Mouse (Mus musculus) limb, embryonic 14.5 days (tissue): ENCODE measurements at regions not wholly inside any gene's neighbourhood (a gene's known extent, or its start where the extent isn't known, plus 50 kb on each side); places are given as distances from the start of the nearest gene placed in this dataset.
"Not testable (repeated sequence)": the region's sequence is repeated elsewhere in the genome, so short reads cannot be mapped to it uniquely, and the experiment has no call there.

Source experiments
- ATAC-seq: fragments of 200-750 bp; cut with Nextera tagmentation; 2 replicates; pipeline ENCODE4 v1.8.0; 2017; ENCODE audit warnings: low read depth, moderate number of reproducible peaks, moderate TSS enrichment; ENCODE audit not compliant: low FRiP score
- DNase-seq: peaks from one replicate; pipeline ENCODE4 v3.0.0-alpha.2; 2015; ENCODE audit warnings: low spot score
- H3K27ac ChIP-seq: fragments of 300-500 bp; sonication (generic); replicated peaks from 2 replicates; pipeline ENCODE4 v1.5.1; 2014; ENCODE audit warnings: low read depth, mild to moderate bottlenecking, low read length, moderate library complexity, mixed read lengths
- H3K27me3 ChIP-seq: fragments of 300-500 bp; sonication (generic); 2 replicates; pipeline ENCODE4 v1.6.1; 2014; ENCODE audit warnings: low read length, mixed read lengths; ENCODE audit not compliant: control insufficient read depth, insufficient read depth
- H3K36me3 ChIP-seq: fragments of 300-500 bp; sonication (generic); 2 replicates; pipeline ENCODE4 v1.6.1; 2014; ENCODE audit warnings: mild to moderate bottlenecking, low read length, moderate library complexity, mixed read lengths; ENCODE audit not compliant: control insufficient read depth, insufficient read depth
- H3K4me1 ChIP-seq: fragments of 300-500 bp; sonication (generic); 2 replicates; pipeline ENCODE4 v1.6.1; 2014; ENCODE audit warnings: antibody characterized with exemption, low read length, mixed read lengths; ENCODE audit not compliant: control insufficient read depth, insufficient read depth
- H3K4me2 ChIP-seq: fragments of 300-500 bp; sonication (generic); replicated peaks from 2 replicates; pipeline ENCODE4 v1.6.1; 2014; ENCODE audit warnings: low read depth, mild to moderate bottlenecking, low read length, moderate library complexity; ENCODE audit not compliant: severe bottlenecking
- H3K4me3 ChIP-seq: fragments of 300-500 bp; sonication (generic); replicated peaks from 2 replicates; pipeline ENCODE4 v1.5.1; 2014; ENCODE audit warnings: low read length
- H3K9ac ChIP-seq: fragments of 300-500 bp; sonication (generic); 2 replicates; pipeline ENCODE4 v1.6.1; 2014; ENCODE audit warnings: mild to moderate bottlenecking, low read depth, low read length, moderate library complexity; ENCODE audit not compliant: severe bottlenecking
- H3K9me3 ChIP-seq: fragments of 300-500 bp; sonication (generic); 2 replicates; pipeline ENCODE4 v1.6.1; 2016; ENCODE audit warnings: low read length; ENCODE audit not compliant: control insufficient read depth
- POLR2A ChIP-seq: fragments of 200-500 bp; IDR thresholded peaks from 2 replicates; pipeline ENCODE4 v1.8.0; 2012; ENCODE audit warnings: inconsistent platforms, mild to moderate bottlenecking, moderate library complexity, borderline replicate concordance; ENCODE audit not compliant: insufficient read depth, insufficient read length; ENCODE audit errors: extremely low read depth
- WGBS: fragments of 180-500 bp; shearing (Covaris S2); extraction: QIAGEN DNeasy Blood & Tissue Kit; methylation state at CpG from one replicate; pipeline ENCODE4 v1.1.7; 2014; 5-methylcytosine and 5-hydroxymethylcytosine counted together

- Histone ChIP-seq H3K27ac (no peak overlapping the region), H3K4me1 (no peaks in the 10 kb centered on the region), H3K9me3 (no peaks in the 10 kb centered on the region), H3K4me2 (no peak overlapping the region), H3K4me3 (no peak overlapping the region), H3K36me3 (no peaks in the 10 kb centered on the region), H3K9ac (no peak overlapping the region), H3K27me3 (no peaks in the 10 kb centered on the region)
- TF ChIP-seq POLR2A: no peak
- 74% methylated on average over 4 of the region's 4 CpGs for WGBS
- DNase-seq (no peak), ATAC-seq (no peak)
Measured at GRCm38 (mm10) chr13:113463420-113463819, 154.9 kb downstream of the Snx18 start.

- H3K36me3 ChIP-seq: no peaks in the 10 kb centered on the region
- DNase-seq (peak; percentile 12), ATAC-seq (peak; percentile 44; the same call in 1 of the 2 replicates)
- H3K4me1 ChIP-seq: no peaks in the 10 kb centered on the region
- no peaks in the 10 kb centered on the region for H3K27me3 ChIP-seq
- WGBS: 62% methylated on average over 11 of the region's 11 CpGs
- H3K4me2 ChIP-seq: no peak overlapping the region
- H3K27ac ChIP-seq: no peak overlapping the region
- no peak overlapping the region for H3K4me3 ChIP-seq
- no peaks in the 10 kb centered on the region for H3K9me3 ChIP-seq
- TF ChIP-seq POLR2A: no peak
- no peak overlapping the region for H3K9ac ChIP-seq
Measured at GRCm38 (mm10) chr13:113454490-113455295, 161.7 kb downstream of the BC067074 start.

- Histone ChIP-seq H3K4me2 (no peak overlapping the region), H3K4me1 (no peaks in the 10 kb centered on the region), H3K4me3 (no peak overlapping the region), H3K9me3 (no peaks in the 10 kb centered on the region), H3K36me3 (no peaks in the 10 kb centered on the region), H3K9ac (no peak overlapping the region), H3K27me3 (no peaks in the 10 kb centered on the region), H3K27ac (no peak overlapping the region)
- no peak for TF ChIP-seq POLR2A
- ATAC-seq (no peak), DNase-seq (no peak)
- 86% methylated on average over 1 of the region's 1 CpGs for WGBS
Measured at GRCm38 (mm10) chr13:113448378-113448777, 155.4 kb downstream of the BC067074 start.

GRCm38 (mm10) chr13:113446226-113446625 lies 153.3 kb downstream of the BC067074 start:
- Histone ChIP-seq H3K4me1 (no peaks in the 10 kb centered on the region), H3K4me2 (no peak overlapping the region), H3K9ac (no peak overlapping the region), H3K27me3 (no peaks in the 10 kb centered on the region), H3K36me3 (no peaks in the 10 kb centered on the region), H3K4me3 (no peak overlapping the region), H3K9me3 (no peaks in the 10 kb centered on the region), H3K27ac (no peak overlapping the region)
- ATAC-seq (no peak), DNase-seq (no peak)
- no peak for TF ChIP-seq POLR2A
- WGBS: 68% methylated on average over 5 of the region's 5 CpGs

GRCm38 (mm10) chr13:113444481-113444880 lies 151.5 kb downstream of the BC067074 start:
- not testable (repeated sequence) for H3K4me3 ChIP-seq, H3K4me1 ChIP-seq, H3K9me3 ChIP-seq, H3K36me3 ChIP-seq, H3K4me2 ChIP-seq, H3K27ac ChIP-seq, DNase-seq, ATAC-seq, H3K27me3 ChIP-seq, H3K9ac ChIP-seq
- 87% methylated on average over 2 of the region's 2 CpGs for WGBS
